Mouse (Mus musculus): ENCODE data around the gene Efcab7.

Efcab7 gene

DNA sequence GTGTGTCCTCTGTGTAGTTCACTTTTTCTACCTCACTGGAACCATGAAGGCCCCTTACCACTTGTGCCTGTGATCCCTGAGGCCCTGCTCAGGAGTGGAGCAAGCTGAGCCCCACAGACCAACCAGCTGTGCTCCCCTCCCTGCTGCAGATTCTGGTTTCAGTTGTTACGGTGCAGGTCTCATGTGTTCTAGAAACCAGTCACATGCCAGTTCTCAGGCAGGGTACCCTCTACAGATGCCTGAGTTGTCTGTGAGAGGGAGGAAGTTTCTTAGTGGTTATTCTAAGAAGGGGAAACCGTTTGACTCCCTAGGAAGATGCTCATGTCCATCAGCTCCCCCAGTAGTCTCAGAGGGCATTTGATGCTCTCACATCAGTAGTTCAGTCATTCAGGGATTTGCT, 115.6 kb downstream of the Efcab7 start:
- DNase-seq (ENCODE audit: low read depth, low spot score), result no peak

- no peak for DNase-seq (ENCODE audit: low read depth, low spot score)
These were observed 116.0 kb downstream of the Efcab7 start for GRCm38 (mm10) chr4:99945011-99945410.

DNA sequence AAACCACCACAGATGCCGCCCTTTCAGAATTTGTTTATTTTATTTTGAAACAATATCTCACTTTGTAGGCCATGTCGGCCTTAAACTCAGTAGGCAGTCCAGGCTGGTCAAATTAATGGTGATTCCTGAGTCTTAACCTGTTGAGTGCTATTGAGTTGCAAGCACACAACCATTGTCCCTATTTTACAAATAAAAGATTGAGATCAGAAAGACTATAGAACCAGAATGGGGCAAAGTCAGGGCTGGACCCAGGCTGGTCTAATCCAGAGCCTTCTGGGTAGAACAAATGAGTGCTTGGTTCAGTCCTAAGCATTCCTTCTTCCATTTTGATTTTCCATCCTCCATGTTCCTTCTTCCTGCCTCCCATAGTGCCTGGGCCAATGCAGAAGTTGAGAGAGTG, 117.5 kb downstream of the Efcab7 start:
- no peak for DNase-seq (ENCODE audit: low read depth, low spot score)

DNA sequence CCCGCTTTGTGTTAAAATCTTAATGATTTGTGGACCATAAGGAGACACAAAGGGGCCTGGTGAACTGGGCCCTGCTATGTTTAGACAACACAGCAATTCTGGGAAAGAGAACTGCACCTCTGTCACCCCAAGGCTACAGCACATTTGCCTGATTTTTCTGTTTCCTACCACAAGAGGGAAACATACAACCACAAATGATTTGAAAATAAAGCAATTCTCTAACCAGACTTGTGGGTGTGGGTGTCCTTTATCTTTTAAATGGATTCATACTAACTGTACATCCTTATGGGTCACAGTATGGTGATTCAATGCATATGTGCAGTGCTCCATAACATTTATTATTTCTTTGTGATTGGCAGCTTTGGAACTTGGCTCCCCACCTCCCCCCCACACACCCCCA, 118.2 kb downstream of the Efcab7 start:
- DNase-seq (ENCODE audit: low read depth, low spot score), result no peak

DNA sequence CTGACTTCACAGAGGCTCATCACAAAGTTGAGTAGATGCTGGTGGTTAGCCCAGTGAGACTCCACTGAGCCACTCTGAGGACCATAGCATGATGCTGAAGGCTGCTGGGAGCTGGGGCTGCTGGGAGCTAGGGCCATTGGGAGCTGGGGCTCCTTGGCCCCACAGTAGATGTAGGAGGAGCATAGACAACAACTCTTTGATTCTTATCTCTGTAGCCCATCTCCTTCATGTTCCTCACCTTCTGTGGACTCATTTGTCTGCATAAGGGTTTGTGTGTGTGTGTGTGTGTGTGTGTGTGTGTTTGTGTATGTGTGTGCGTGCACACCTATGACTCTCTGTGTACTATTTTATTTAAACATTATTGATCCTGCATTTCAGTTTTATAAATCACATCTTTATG, 118.9 kb downstream of the Efcab7 start:
- DNase-seq (ENCODE audit: low read depth, low spot score), result no peak

- DNase-seq (ENCODE audit: low read depth, low spot score), result no peak
These were observed 124.9 kb downstream of the Efcab7 start for GRCm38 (mm10) chr4:99953904-99954303.

DNA sequence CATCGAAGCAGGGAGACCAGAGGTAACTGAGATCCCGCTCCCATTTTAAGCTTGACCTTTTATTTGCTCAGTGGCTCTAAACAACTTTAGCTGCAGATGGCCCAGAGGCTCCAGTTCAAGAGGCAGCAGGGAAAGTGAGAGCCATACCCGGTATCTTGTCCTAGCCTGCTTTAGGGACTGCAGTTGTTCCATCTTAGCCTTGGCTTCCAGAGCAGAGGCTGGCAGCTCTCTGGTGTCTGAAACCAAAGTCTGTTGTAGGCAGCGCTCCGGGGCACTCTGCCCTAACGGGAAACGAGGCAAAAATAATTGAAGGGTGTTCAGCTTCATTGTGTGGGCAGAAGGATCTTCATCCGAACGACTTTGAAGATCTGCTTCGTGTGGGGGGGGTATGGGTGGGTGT, 126.4 kb downstream of the Efcab7 start:
- no peak for DNase-seq (ENCODE audit: low read depth, low spot score)

DNA sequence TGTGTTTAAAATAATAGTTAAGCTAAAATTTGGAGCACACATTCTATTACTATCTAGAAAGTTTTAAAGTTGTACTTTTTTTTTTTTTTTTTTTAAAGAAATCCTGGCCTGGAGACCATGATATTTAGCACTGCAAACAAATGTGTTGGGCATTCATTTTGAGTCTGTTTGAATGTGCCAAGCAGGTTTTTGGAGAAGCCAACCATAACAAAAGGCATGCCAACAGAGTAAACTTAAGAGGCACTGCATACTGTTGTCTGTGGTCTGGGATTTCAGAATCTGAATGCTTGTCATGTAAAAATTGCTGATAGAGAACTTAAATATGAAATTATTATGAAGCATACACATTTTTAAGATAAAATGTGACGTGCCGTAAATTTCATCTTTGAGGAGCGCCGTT, 128.2 kb downstream of the Efcab7 start:
- no peak for DNase-seq (ENCODE audit: low read depth, low spot score)

DNA sequence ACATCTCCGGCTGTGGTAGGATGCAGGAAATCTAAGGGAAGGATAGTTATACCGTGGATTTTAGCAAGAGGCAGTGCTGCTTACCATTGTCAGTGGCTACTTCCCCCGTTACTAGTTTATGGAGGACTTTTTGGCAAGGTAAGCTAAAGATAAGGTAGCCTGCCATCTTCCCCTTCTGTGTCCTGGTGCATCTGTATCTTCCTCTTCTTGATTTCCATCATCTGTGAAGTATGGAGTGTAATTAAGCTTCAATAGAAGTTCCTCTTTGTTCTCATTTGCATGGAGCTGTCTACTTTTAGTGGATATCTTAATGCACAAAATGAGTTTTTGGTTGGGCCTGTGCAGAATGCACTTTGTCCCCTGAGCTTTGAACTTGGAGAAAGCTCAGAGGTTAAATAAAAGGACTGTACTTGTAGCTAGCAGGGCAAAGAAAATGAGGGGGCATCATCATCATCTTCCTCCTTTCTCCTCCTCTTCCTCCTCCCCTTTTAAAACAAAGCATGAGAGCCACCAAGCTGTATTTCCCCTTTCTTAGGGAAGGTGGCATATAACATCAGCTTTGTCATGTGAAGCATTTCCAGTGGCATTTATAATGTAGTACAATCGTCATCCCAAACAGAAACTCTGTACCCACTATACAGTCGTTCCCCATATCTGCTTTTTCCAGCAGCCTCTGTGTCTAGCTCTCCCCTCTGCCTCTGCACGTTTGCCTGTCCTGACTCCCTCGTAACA, 129.3 kb downstream of the Efcab7 start:
- no peak for DNase-seq (ENCODE audit: low read depth, low spot score)

DNA sequence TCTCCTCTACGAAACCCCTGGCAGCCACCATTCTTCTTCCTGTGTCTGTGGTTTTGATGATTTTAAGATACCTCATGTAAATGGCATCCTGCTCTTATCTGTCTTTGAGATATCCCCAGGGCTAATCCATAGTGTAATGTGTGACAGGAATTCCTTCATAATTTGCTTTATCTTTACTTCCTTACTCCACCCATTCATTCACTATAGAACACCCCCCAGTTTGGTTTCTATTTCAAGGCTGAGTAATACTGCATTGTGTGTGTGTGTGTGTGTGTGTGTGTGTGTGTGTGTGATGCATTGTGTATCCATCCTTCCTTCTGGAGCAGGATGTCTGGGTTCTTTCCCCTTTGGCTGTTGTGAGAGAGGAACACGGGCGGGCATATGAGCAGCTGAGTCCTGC, 130.3 kb downstream of the Efcab7 start:
- no peak for DNase-seq (ENCODE audit: low read depth, low spot score)
